23 mouse cellular contexts compared by ENCODE assay signal in genomic region chr1:156727234-156728108, GRCm38 (mm10).
"Had no signal": no experiment of that assay in that cellular context is flagged by ENCODE, and none has a peak within 500 bp of the region (broad histone marks: within the 10 kb centered on the region; RNA-seq: fewer than 3 reads in every experiment).

No protein-coding gene starts in this region.

- H3K4me2 ChIP-seq: limb, embryonic 13.5 days; liver, embryonic 12.5 days; liver, embryonic 15.5 days; lung, embryonic 15.5 days; midbrain, embryonic 13.5 days; neural tube, embryonic 13.5 days had no signal

- H3K36me3 ChIP-seq: limb, embryonic 10.5 days; limb, embryonic 13.5 days; liver, embryonic 12.5 days; liver, embryonic 15.5 days; lung, embryonic 15.5 days; midbrain, embryonic 10.5 days; midbrain, embryonic 13.5 days; neural tube, embryonic 13.5 days had no signal

- H3K9ac ChIP-seq: limb, embryonic 13.5 days; liver, embryonic 12.5 days; liver, embryonic 15.5 days; lung, embryonic 15.5 days; midbrain, embryonic 13.5 days; neural tube, embryonic 13.5 days had no signal

- H3K27ac ChIP-seq: kidney, postnatal 0 days; limb, embryonic 10.5 days; limb, embryonic 13.5 days; liver, embryonic 12.5 days; liver, embryonic 15.5 days; lung, embryonic 15.5 days; midbrain, embryonic 10.5 days; midbrain, embryonic 13.5 days; neural tube, embryonic 13.5 days had no signal

- H3K4me3 ChIP-seq: limb, embryonic 10.5 days; limb, embryonic 13.5 days; liver, embryonic 12.5 days; liver, embryonic 15.5 days; lung, embryonic 15.5 days; megakaryocyte, embryonic 14.5 days; midbrain, embryonic 10.5 days; midbrain, embryonic 13.5 days; myocyte; neural tube, embryonic 13.5 days had no signal

- DNase-seq: kidney, adult 18-20 months; kidney, adult 9 months; kidney, postnatal 4 days; liver; lung, adult 18-20 months; lung, postnatal 10 days; lung, postnatal 36 days; retina, postnatal 1 day; right cerebral cortex, postnatal 25 days; thymus, adult 18-20 months; thymus, postnatal 36 days had no signal

- H3K27me3 ChIP-seq: limb, embryonic 13.5 days; lung, embryonic 15.5 days; midbrain, embryonic 13.5 days; neural tube, embryonic 13.5 days had no signal

- ATAC-seq: liver, embryonic 12.5 days; midbrain, embryonic 13.5 days; midbrain, embryonic 16.5 days had no signal

- H3K4me1 ChIP-seq: limb, embryonic 10.5 days; limb, embryonic 13.5 days; lung, embryonic 15.5 days; midbrain, embryonic 10.5 days; midbrain, embryonic 13.5 days; neural tube, embryonic 13.5 days had no signal

- H3K9me3 ChIP-seq: limb, embryonic 10.5 days; limb, embryonic 13.5 days; liver, embryonic 12.5 days; liver, embryonic 15.5 days; lung, embryonic 15.5 days; megakaryocyte, embryonic 14.5 days; midbrain, embryonic 10.5 days; midbrain, embryonic 13.5 days; neural tube, embryonic 13.5 days had no signal
